Mouse (Mus musculus) mouse embryonic stem cell (cell line): ENCODE measurements around the gene Aif1.

Source experiments
- in situ Hi-C, 2 experiments: fragments of 300-500 bp; cut with MboI; formaldehyde crosslinking; loops; 1 replicate in 1 of 2; 3 replicates in 1 of 2; pipeline ENCODE4 v1.14.3; 2019 to 2020; ENCODE audit warnings: low sequenced_read_pairs in 2 of 2, low pct_unique_long_range_greater_than_20kb in 1 of 2, mixed read lengths in 1 of 2; ENCODE audit not compliant: unreplicated experiment in 1 of 2

Aif1 gene

GRCm38 (mm10) chr17:35156461-35157200 is 19.2 kb downstream of the Aif1 start:
- in situ Hi-C loops = no loop called here

- in situ Hi-C loops = no loop called here
These were observed 20.4 kb downstream of the Aif1 start for GRCm38 (mm10) chr17:35155451-35155850.

GRCm38 (mm10) chr17:35154616-35155015 is 21.3 kb downstream of the Aif1 start:
- in situ Hi-C loops = no loop called here

DNA sequence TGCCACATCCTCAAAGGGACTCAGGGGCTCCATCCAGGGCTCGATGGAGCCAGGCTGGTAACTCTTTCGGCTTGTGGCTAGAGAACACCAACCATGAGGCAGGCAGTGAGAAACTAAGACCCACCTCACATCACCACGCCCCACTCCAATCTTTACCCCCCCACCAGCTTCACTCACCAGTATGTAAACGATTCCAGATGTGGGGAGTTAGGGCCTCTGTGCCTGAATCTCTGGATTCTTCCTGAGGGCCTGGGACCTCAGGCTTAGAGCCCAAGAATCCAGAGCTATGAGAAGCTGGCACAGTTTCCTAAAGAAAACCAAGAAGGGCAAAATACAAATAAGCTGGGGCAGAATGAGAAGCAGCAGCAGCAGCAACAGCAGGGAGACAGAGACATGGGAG is 21.9 kb downstream of the Aif1 start:
- in situ Hi-C loops = no loop called here

- in situ Hi-C loops = no loop called here
These were observed 22.8 kb downstream of the Aif1 start for GRCm38 (mm10) chr17:35153077-35153476.

GRCm38 (mm10) chr17:35152121-35152520 is 23.7 kb downstream of the Aif1 start:
- in situ Hi-C loops = no loop called here

- in situ Hi-C loops = loop anchor here in 1 of 2 experiments (10.0 kb wide), 1 partner anchor 133 kb away; the partner anchor contains the start of gene Vwa7
These were observed 27.8 kb downstream of the Aif1 start for GRCm38 (mm10) chr17:35147922-35148639.

DNA sequence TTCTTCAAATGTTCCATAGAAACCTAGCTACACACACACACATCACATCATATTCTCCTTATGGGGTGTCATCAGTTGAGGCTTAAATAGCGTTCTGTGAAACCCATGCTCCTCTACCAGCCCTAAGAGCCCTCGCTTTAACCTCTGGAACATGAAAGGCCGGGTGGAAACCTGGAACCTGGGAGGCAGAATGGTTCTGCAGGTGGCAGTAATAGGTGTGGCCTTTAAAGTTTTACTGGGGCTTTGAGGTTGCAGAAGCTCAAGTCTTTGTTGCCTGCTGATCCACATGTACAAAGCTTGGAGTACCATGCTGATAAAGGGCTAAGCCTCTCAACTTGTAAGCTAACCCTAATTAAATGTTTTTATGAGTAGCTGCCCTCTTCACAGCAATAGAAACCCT is 28.5 kb downstream of the Aif1 start:
- in situ Hi-C loops = loop anchor here in 1 of 2 experiments (10.0 kb wide), 1 partner anchor 133 kb away; the partner anchor contains the start of gene Vwa7

GRCm38 (mm10) chr17:35146139-35146538 is 29.7 kb downstream of the Aif1 start:
- in situ Hi-C loops = loop anchor here in 1 of 2 experiments (10.0 kb wide), 1 partner anchor 131 kb away; the partner anchor contains the start of gene Vwa7

DNA sequence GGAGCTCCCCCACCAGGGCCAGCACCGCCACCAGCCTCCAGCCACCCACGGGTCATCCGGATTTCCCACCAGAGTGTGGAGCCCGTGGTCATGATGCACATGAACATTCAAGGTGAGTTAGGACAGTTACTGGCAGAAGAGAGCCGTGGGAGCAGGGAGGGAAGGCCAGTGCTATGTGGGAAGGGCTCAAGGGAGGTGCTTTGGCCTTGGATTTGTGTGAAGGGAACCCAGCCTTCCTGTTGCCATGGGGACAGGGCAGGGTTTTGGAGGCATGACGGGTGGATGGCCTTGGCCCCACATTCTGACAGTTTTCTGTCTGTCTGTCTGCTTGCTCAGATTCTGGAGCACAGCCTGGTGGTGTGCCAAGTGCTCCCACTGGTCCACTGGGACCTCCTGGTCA is 33.9 kb downstream of the Aif1 start:
- in situ Hi-C loops = loop anchor here in 1 of 2 experiments (10.0 kb wide), 1 partner anchor 127 kb away; the partner anchor contains the start of gene Vwa7

DNA sequence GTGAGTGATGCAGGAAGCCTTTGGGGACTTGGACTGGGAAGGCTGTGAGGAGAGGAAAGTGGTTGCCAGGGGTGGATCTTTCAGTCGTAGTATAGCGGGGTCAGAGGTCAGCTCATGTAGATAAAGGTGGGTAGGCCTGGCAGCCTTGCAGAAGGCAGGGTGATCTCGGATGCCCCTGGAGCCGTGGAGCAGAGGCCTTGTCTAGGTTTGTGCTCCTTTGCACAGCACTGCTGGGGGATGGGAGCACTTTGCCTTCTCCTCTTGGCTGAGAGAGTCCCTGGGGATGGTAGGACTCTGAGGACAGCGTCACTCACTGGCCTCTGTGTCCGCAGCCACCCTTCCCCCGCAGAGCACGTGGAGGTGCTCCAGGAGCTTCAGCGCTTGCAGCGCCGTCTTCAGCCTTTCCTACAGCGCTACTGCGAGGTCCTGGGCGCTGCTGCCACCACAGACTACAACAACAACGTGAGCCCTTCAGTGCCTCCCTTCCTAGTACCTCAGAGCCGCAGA is 35.3 kb downstream of the Aif1 start:
- in situ Hi-C loops = loop anchor here in 1 of 2 experiments (10.0 kb wide), 1 partner anchor 126 kb away; the partner anchor contains the start of gene Vwa7

GRCm38 (mm10) chr17:35139269-35139668 is 36.6 kb downstream of the Aif1 start:
- in situ Hi-C loops = no loop called here

DNA sequence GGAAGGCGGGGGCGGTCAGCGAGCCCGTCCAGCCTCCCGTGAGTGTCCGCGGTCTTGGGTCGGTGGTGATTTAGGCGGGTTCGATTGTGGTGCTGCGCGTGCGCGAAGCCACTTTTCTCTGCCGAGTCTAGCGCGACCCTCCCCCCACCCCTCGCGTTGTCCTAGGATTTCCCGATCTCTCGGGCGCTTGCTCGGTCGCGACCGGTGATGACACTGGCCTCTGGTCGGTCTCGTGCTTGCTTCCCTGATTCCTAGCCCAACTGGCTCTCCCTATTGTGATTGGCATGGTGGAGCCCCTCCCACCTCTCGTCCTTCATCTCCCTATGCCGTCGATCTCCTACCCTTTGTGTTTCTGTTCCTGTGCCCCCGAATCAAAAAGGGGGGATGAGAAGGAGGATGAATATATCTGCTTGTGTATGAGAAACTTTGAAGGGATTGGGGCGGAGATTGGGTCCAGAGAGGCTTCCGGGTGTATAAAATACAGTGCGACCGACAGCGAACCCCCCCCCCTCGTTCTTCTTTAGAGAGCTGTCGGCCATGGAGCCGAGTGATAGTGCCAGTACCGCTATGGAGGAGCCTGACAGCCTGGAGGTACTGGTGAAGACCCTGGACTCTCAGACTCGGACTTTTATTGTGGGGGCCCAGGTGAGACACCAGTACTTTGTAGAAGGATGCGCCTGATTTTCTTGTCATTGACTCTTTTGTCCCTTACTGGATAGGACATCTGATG is 40.1 kb downstream of the Aif1 start:
- in situ Hi-C loops = no loop called here

- in situ Hi-C loops = no loop called here
These were observed 40.9 kb downstream of the Aif1 start, which contains the start of gene Bag6 for GRCm38 (mm10) chr17:35134801-35135590. TSS of gene Bag6 (plus strand) at chr17:35135178.

- in situ Hi-C loops = no loop called here
These were observed 42.4 kb downstream of the Aif1 start for GRCm38 (mm10) chr17:35133517-35133916.

DNA sequence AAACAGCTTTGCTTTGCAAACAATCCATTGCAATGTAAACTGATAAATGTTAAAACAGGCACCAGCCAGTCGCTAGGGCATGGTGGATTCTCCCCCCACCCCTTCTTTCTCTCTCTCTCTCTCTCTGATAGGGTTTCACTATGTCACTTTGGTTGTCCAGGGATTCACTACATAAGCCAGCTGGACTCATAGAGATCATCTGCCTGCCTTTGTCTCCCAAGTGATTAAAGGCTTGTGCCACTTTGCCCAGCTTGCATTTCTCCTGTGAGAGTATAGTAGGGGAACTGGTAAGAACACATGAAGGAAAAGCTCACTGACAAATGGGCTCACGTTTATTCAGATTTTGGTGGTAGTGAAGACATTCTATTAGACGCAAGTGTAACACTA is 43.7 kb downstream of the Aif1 start:
- in situ Hi-C loops = no loop called here

GRCm38 (mm10) chr17:35131500-35132173 is 44.2 kb downstream of the Aif1 start, which contains the start of gene Apom:
TSS of gene Apom (minus strand) at chr17:35132050.
- in situ Hi-C loops = no loop called here
